Mouse (Mus musculus): ENCODE results near the gene Ppard. TPM values are rescaled to one million over a fixed set of nuclear protein-coding genes. Genes with fewer than 3 reads are reported as not detected.

The Ppard gene
- polyA plus RNA-seq, 1 experiment from 2014 or later: 2.9 TPM

DNA sequence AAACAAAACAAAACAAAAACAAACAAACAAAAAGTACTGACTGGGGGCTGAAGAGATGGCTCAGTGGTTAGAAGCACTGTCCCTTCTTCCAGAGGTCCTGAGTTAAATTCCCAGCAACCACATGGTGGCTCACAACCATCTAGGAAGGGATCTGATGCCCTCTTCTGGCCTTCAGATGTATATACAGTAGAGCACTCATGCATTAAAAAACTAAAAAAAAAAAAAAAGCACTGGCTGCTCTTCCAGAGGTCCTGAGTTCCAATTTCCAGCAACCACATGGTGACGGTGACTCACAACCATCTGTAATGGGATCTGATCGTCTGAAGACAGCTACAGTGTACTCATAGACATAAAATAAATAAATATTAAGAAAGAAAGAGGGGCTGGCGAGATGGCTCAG, 78.3 kb downstream of the Ppard start:
- no peaks in the 10 kb centered on the region for H3K9me3 ChIP-seq
- WGBS: 63% methylated on average over 3 of the region's 3 CpGs

DNA sequence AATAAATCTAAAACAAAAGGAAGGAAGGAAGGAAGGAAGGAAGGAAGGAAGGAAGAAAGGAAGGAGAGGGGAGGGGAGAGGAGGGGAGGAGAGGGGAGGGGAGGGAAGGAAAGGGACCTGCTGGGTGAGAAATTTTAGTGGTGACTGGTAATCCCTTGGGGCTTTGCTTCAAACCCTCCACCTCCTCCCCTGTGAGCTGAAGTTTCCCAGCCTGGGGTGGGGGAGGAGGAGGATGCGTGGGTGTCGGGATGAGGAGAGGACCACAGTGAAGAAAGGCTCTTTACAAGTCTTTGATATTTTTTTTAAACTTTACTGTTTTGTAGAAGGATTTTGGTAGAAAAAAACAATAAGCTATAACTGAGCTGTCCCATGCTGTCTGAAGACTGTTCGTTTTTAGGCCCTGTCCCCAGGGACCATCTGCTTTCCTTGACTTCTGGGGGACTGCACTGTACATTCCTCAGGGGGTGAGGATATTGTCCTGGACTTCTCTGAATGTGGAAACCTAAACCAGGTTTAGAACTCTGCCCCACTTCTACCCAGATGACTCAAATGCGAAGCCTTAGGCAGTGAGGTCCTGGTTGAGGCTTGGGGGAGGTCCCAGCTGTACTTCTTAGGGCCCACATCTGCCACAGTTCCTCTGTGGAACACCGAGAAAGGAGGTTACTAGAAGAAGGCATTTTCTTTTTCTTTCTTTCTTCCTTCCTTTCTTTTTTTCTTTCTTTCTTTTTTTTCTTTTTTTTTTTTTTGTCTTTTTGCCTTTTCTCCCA, 79.0 kb downstream of the Ppard start:
- H3K4me2 ChIP-seq: no peak overlapping the region
- H3K36me3 ChIP-seq: peaks cover 8% of the 10 kb centered on the region; the same call in 1 of the 2 replicates
- H3K4me3 ChIP-seq: no peak overlapping the region
- 76% methylated on average over 5 of the region's 5 CpGs for WGBS
- ATAC-seq (ENCODE audit: borderline replicate concordance, extremely low read depth, low FRiP score, low TSS enrichment): no peak
- no peak overlapping the region for H3K9ac ChIP-seq
- H3K4me1 ChIP-seq: peaks cover 23% of the 10 kb centered on the region
- no peaks in the 10 kb centered on the region for H3K27me3 ChIP-seq
- H3K27ac ChIP-seq: no peak overlapping the region
- no peaks in the 10 kb centered on the region for H3K9me3 ChIP-seq

More for the DNA sequence above, 78.3 kb downstream of the Ppard start:
- no peak overlapping the region for H3K4me3 ChIP-seq
- ATAC-seq (ENCODE audit: borderline replicate concordance, extremely low read depth, low FRiP score, low TSS enrichment): no peak
- peaks cover 23% of the 10 kb centered on the region for H3K4me1 ChIP-seq
- H3K9ac ChIP-seq: no peak overlapping the region
- H3K4me2 ChIP-seq: no peak overlapping the region
- H3K27ac ChIP-seq: no peak overlapping the region
- no peaks in the 10 kb centered on the region for H3K27me3 ChIP-seq
- peaks cover 2% of the 10 kb centered on the region; the same call in 1 of the 2 replicates for H3K36me3 ChIP-seq

DNA sequence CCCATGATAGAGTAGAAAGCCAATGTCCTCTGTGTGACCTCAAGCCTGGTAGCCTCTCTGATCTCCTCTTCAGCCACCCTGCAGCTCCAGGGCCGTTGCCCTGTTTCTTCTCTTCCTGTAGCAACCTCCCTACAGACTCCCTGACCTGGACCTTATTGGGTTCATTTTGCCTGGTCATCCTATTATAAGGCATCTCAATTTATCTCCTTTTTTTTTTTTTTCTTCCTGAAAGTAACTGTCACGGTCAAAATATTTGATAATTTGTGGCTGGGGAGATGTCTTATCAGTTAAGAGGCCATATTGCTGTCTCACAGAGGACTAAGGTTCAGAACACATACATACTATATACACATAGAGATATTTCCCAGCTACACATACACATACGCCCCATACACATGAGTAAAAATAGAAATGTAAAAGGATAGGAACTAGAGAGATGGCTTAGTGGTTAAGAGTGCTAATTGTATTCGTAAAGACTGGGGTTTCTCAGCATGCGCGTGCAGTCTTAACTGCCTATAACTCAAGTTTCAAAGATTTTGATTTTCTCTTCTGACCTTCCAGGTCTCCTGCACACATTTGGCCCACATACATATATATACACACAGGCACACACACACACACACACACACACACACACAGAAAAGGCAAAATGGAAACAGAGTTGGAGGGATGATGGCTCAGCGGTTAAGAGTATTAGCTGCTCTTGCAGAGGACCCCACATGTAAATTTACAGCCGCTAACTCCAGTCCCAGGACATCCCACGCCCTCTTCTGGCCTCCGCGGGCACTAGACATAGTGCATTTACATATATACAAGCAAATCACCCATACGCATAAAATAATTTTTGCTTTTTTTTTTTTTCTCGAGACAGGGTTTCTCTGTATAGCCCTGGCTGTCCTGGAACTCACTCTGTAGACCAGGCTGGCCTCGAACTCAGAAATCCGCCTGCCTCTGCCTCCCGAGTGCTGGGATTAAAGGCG, 80.0 kb downstream of the Ppard start:
- H3K4me2 ChIP-seq: peak overlapping the region; percentile 75
- peaks cover 23% of the 10 kb centered on the region for H3K4me1 ChIP-seq
- no peaks in the 10 kb centered on the region for H3K9me3 ChIP-seq
- ATAC-seq (ENCODE audit: borderline replicate concordance, extremely low read depth, low FRiP score, low TSS enrichment): peak; percentile 3; the same call in 1 of the 2 replicates
- WGBS: 21% methylated on average over 17 of the region's 17 CpGs
- H3K9ac ChIP-seq: peak overlapping the region; percentile 4; the same call in 1 of the 2 replicates
- peaks cover 17% of the 10 kb centered on the region; the same call in 1 of the 2 replicates for H3K36me3 ChIP-seq
- H3K27ac ChIP-seq: peak overlapping the region; percentile 60
- H3K4me3 ChIP-seq: peak overlapping the region; percentile 69
- no peaks in the 10 kb centered on the region for H3K27me3 ChIP-seq

DNA sequence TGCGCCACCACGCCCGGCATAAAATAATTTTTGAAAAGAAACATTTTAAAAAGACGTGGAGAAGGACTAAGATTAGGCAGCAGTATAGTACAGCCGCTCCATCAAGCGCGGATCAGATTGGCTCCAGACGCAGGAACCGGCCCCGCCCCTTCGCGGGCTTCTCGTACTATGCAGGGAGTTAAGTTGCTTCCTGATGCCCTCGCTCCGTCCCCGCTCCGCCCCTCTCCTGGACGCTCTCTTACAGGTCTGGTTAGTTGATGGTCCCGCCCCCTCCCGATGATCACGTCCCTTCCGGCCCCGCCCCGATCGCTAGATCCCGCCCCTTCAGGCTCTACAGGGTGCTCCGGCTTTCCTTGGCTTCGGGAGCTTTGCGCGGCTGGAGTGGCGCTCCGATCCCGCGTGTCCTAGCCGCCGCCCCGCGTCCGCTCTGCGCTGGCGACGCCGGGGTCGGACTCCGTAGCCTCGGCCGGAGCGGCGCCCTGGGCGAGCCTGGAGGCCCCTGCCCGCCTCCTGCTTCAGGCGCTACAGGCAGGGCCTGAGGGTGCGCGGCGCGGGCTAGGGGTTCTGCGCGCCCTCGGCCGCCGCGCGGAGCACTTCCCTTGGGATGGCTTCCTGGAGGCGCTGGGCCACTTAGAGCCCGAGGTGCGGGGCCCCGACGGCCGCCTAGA, 80.8 kb downstream of the Ppard start, which contains the start of gene Fance:
Fance (plus strand) TSS at position 308 of the 668 bp plus-strand sequence.
- H3K4me3 ChIP-seq: peak within 1 kb of the TSS; percentile 69
- H3K9ac ChIP-seq: peak within 1 kb of the TSS; percentile 81
- under 1% methylated on average over 69 of the region's 69 CpGs for WGBS
- H3K27me3 ChIP-seq: no peaks in the 10 kb centered on the region
- H3K27ac ChIP-seq: peak within 1 kb of the TSS; percentile 93
- H3K9me3 ChIP-seq: no peaks in the 10 kb centered on the region
- peaks cover 23% of the 10 kb centered on the region for H3K36me3 ChIP-seq
- peaks cover 21% of the 10 kb centered on the region for H3K4me1 ChIP-seq
- ATAC-seq (ENCODE audit: borderline replicate concordance, extremely low read depth, low FRiP score, low TSS enrichment): peak; percentile 98
- peak within 1 kb of the TSS; percentile 75 for H3K4me2 ChIP-seq

DNA sequence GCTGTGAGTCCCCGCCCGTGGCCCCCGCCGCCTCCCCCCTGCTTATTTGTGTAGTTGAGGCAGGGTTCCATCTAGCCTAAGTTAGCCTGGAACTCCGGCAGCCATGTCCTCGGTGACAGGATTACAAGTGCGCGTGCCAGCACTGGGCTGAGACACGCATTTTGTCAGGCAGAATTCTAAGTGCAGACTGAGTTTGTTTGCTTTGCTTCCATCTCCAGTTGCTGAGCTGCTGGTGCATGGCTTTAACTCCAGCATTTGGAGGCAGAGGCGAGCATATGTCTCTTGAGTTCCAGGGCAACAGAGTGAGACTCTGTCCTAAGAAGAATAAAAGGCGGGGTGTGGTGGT, 81.4 kb downstream of the Ppard start:
- H3K36me3 ChIP-seq: peaks cover 28% of the 10 kb centered on the region
- peak; percentile 32 for ATAC-seq (ENCODE audit: borderline replicate concordance, extremely low read depth, low FRiP score, low TSS enrichment)

DNA sequence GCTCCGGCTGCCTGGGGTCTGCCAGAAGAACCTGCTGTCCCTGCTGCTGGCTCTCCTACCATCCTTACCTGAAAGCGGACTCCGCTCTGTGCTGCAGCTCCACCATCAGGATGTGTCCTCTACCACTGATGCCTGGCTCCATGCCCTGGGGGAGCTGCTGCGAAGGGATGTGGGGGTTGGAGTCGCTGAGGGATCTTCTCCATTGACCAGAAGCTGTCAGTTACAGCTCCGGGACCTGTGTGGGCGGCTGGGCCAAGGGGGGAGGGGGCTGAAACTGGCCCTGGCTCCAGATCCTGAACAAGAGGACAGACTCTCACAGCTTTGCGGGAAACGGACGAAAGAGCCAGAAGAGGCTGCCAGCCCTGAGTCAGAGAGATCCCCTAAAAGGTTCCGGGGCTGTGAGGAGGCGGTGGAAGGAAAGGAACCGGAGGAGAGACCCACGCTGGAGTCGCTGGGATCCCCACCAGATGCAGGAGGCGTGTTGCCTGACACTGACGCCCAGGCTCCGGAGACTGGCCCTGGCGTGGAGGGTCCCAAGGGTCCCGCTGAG, 83.2 kb downstream of the Ppard start:
- 88% methylated on average over 20 of the region's 20 CpGs for WGBS
- Histone ChIP-seq H3K4me2 (no peak overlapping the region), H3K27me3 (no peaks in the 10 kb centered on the region), H3K4me1 (peaks cover 17% of the 10 kb centered on the region), H3K9me3 (no peaks in the 10 kb centered on the region), H3K4me3 (no peak overlapping the region), H3K9ac (0 out of 2 replicates have a peak overlapping the region, but pooled peaks have one; percentile 2), H3K27ac (no peak overlapping the region), H3K36me3 (peaks cover 40% of the 10 kb centered on the region)
- no peak for ATAC-seq (ENCODE audit: borderline replicate concordance, extremely low read depth, low FRiP score, low TSS enrichment)

More for the DNA sequence above, 81.4 kb downstream of the Ppard start:
- Histone ChIP-seq H3K27ac (peak overlapping the region; percentile 93), H3K4me1 (peaks cover 17% of the 10 kb centered on the region), H3K9ac (peak overlapping the region; percentile 81), H3K27me3 (no peaks in the 10 kb centered on the region), H3K4me2 (peak overlapping the region; percentile 75), H3K9me3 (no peaks in the 10 kb centered on the region), H3K4me3 (peak overlapping the region; percentile 69)
- WGBS: under 1% methylated on average over 11 of the region's 11 CpGs

DNA sequence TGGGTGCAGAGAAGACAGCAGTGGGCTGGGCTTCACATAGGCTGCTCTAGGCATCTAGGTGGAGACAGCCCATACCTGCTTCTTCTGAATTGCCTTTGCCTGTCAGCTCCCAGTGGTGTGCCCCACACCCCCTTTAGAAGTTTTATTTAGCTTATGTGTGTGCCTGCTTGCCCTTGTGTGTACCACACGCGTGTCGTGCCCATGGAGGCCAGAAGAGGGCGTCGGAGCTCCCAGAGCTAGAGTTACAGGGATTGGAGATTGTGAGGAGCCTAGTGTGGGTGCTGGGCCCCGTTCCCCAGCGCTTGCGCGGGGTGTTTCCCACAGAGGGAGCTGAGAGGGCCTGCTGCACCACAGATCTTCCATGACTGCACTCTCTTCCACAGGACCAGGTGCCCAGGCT, 84.0 kb downstream of the Ppard start:
- Histone ChIP-seq H3K36me3 (peaks cover 43% of the 10 kb centered on the region), H3K4me2 (no peak overlapping the region)
- WGBS: 90% methylated on average over 9 of the region's 9 CpGs

DNA sequence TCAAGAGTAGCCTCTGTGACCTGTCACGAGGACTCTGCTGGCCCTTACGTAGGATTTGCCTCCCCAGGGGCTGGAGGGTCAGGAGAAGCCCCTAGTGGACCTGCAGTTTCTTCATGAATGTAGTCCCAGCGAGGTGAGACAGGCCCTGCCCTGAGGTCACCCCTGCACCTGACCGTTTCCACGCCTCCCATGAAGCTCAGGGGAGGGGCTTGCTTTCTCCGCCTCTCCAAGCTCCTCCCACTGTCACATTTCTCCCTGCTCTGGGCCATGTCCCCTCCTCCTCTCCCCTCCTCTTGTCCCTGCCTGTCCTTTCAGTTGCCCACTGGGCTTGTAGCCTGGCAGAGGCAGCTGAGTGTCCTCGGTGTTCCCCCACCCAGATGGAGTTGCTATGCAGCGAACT, 84.6 kb downstream of the Ppard start:
- ATAC-seq (ENCODE audit: borderline replicate concordance, extremely low read depth, low FRiP score, low TSS enrichment): no peak
- WGBS: 62% methylated on average over 8 of the region's 8 CpGs
- no peaks in the 10 kb centered on the region for H3K27me3 ChIP-seq
- no peak overlapping the region for H3K4me2 ChIP-seq
- H3K4me3 ChIP-seq: no peak overlapping the region
- H3K4me1 ChIP-seq: peaks cover 17% of the 10 kb centered on the region
- no peak overlapping the region for H3K27ac ChIP-seq
- H3K36me3 ChIP-seq: peaks cover 44% of the 10 kb centered on the region
- H3K9me3 ChIP-seq: no peaks in the 10 kb centered on the region
- H3K9ac ChIP-seq: no peak overlapping the region

More for the DNA sequence above, 84.0 kb downstream of the Ppard start:
- Histone ChIP-seq H3K9ac (no peak overlapping the region), H3K27ac (no peak overlapping the region), H3K9me3 (no peaks in the 10 kb centered on the region), H3K4me1 (peaks cover 17% of the 10 kb centered on the region), H3K4me3 (no peak overlapping the region), H3K27me3 (no peaks in the 10 kb centered on the region)
- ATAC-seq (ENCODE audit: borderline replicate concordance, extremely low read depth, low FRiP score, low TSS enrichment): no peak

DNA sequence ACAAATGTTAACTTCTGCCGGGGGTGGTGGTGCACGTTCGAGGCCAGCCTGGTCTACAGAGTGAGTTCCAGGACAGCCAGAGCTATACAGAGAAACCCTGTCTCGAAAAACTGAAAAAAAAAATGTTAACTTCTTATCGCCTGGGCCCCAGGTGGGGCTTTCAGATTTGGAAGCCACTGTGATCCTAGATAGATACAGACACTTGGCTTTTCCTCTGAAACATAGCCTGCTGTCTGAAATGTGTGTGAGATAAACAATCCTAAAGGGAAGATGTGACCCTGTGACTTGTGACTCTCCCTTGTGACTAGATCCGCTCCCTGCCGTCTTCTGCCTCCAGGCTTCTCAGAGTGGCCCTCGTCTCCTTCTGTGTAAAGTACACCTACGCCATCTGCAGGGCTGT, 85.2 kb downstream of the Ppard start:
- H3K4me1 ChIP-seq: peaks cover 17% of the 10 kb centered on the region
- ATAC-seq (ENCODE audit: borderline replicate concordance, extremely low read depth, low FRiP score, low TSS enrichment): no peak
- no peaks in the 10 kb centered on the region for H3K27me3 ChIP-seq
- H3K9ac ChIP-seq: no peak overlapping the region
- no peak overlapping the region for H3K4me3 ChIP-seq
- H3K4me2 ChIP-seq: no peak overlapping the region
- H3K36me3 ChIP-seq: peaks cover 50% of the 10 kb centered on the region
- no peak overlapping the region for H3K27ac ChIP-seq
- H3K9me3 ChIP-seq: no peaks in the 10 kb centered on the region
- 80% methylated on average over 9 of the region's 9 CpGs for WGBS

DNA sequence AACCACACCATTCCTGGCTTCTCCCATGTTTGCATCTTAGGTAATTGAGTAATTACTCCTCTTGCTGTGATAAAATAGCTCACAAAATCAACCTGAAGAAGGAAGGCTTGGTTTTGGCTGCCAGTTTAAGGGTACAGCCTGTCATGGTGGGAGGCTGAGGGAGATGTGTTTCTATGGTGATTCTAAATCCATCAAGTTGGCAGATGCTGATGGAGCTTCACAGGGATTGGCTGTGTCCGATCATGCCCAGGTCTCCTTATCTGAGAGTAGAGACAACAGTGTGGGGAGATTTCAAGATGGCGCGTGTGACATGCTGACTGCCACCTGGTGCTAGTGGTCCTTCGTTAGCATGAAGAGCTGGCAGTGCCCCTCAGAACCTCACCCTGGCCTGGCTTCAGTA, 89.2 kb downstream of the Ppard start:
- Histone ChIP-seq H3K27ac (no peak overlapping the region), H3K36me3 (peaks cover 54% of the 10 kb centered on the region), H3K4me2 (no peak overlapping the region), H3K9me3 (no peaks in the 10 kb centered on the region), H3K9ac (no peak overlapping the region), H3K4me1 (no peaks in the 10 kb centered on the region), H3K4me3 (no peak overlapping the region), H3K27me3 (no peaks in the 10 kb centered on the region)
- no peak for ATAC-seq (ENCODE audit: borderline replicate concordance, extremely low read depth, low FRiP score, low TSS enrichment)
- 79% methylated on average over 4 of the region's 4 CpGs for WGBS

DNA sequence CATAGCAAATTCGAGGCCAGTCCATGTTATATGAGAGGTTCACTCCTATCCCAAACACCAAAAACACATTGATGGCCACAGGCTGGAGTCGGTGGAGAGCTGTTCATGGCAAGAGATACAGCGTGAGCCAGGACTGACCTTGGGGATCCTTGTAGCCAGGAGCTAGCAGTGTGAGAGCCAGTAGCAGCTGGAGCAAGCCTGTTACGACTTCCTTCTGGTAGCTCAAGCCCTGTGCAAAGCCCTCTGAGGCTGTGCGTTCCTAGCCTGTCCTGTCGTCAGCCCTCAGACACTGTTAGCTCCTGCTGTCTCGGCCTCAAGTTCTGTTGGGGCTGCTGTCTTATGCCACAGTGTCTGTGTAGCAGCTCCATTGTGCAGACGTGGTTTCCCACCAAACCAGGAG, 91.3 kb downstream of the Ppard start:
- Histone ChIP-seq H3K27me3 (no peaks in the 10 kb centered on the region), H3K9me3 (no peaks in the 10 kb centered on the region), H3K4me2 (no peak overlapping the region), H3K4me3 (no peak overlapping the region), H3K4me1 (peaks cover 11% of the 10 kb centered on the region), H3K9ac (no peak overlapping the region), H3K27ac (no peak overlapping the region), H3K36me3 (peaks cover 35% of the 10 kb centered on the region)
- no peak for ATAC-seq (ENCODE audit: borderline replicate concordance, extremely low read depth, low FRiP score, low TSS enrichment)
- 89% methylated on average over 8 of the region's 8 CpGs for WGBS

All from lung, embryonic 15.5 days (tissue).